Mouse (Mus musculus) brain, adult 2 months (tissue): ENCODE measurements around the gene C330007P06Rik.

Experiments
- DNase-seq: peaks from one replicate; pipeline ENCODE4 v3.0.0; 2011; ENCODE audit warnings: low read depth, low spot score

Gene C330007P06Rik

GRCm38 (mm10) chrX:36837069-36837676, 36.7 kb downstream of the C330007P06Rik start:
- no peak for DNase-seq

- peak; percentile 69 for DNase-seq
Measured at GRCm38 (mm10) chrX:36833397-36834084, 40.4 kb downstream of the C330007P06Rik start.

GRCm38 (mm10) chrX:36831632-36832031, 42.3 kb downstream of the C330007P06Rik start:
- peak; percentile 68 for DNase-seq

GRCm38 (mm10) chrX:36830271-36830670, 43.6 kb downstream of the C330007P06Rik start:
- DNase-seq = peak; percentile 55

- no peak for DNase-seq
Measured at GRCm38 (mm10) chrX:36826873-36827272, 47.0 kb downstream of the C330007P06Rik start.

GRCm38 (mm10) chrX:36825032-36825431, 48.9 kb downstream of the C330007P06Rik start:
- DNase-seq = no peak

GRCm38 (mm10) chrX:36823932-36824711, 49.8 kb downstream of the C330007P06Rik start:
- DNase-seq = no peak

GRCm38 (mm10) chrX:36820201-36820600, 53.7 kb downstream of the C330007P06Rik start:
- peak; percentile 58 for DNase-seq

GRCm38 (mm10) chrX:36819575-36819974, 54.3 kb downstream of the C330007P06Rik start:
- DNase-seq = no peak

- no peak for DNase-seq
Measured at GRCm38 (mm10) chrX:36816953-36817441, 56.9 kb downstream of the C330007P06Rik start.

- DNase-seq = no peak
Measured at GRCm38 (mm10) chrX:36816368-36816899, 57.5 kb downstream of the C330007P06Rik start.

- no peak for DNase-seq
Measured at GRCm38 (mm10) chrX:36815439-36815838, 58.5 kb downstream of the C330007P06Rik start.

GRCm38 (mm10) chrX:36815022-36815421, 58.9 kb downstream of the C330007P06Rik start:
- DNase-seq = no peak

- DNase-seq = no peak
Measured at GRCm38 (mm10) chrX:36814161-36814836, 59.6 kb downstream of the C330007P06Rik start.

- DNase-seq = peak; percentile 50
Measured at GRCm38 (mm10) chrX:36811377-36811776, 62.5 kb downstream of the C330007P06Rik start.

- DNase-seq = no peak
Measured at GRCm38 (mm10) chrX:36808318-36808683, 65.6 kb downstream of the C330007P06Rik start.

GRCm38 (mm10) chrX:36807360-36808317, 66.3 kb downstream of the C330007P06Rik start:
- peak; percentile 95 for DNase-seq

- no peak for DNase-seq
Measured at GRCm38 (mm10) chrX:36805466-36806235, 68.3 kb downstream of the C330007P06Rik start.

- no peak for DNase-seq
Measured at GRCm38 (mm10) chrX:36804196-36804595, 69.7 kb downstream of the C330007P06Rik start.

GRCm38 (mm10) chrX:36803189-36803588, 70.7 kb downstream of the C330007P06Rik start:
- no peak for DNase-seq
